In genomic region chr11:44546250-44546649, GRCm38 (mm10) we compare ENCODE assay signal across 12 mouse cellular contexts. TPM values are rescaled to one million over a fixed set of nuclear protein-coding genes. Genes with fewer than 3 reads are reported as not detected.
DNase-seq lines count a peak whose midpoint lies in the region; ATAC-seq and TF ChIP-seq lines count a peak whose summit lies in the region.
"Had no signal": no experiment of that assay in that cellular context is flagged by ENCODE, and none has a peak within 500 bp of the region (broad histone marks: within the 10 kb centered on the region; RNA-seq: fewer than 3 reads in every experiment).

No protein-coding gene starts in this region.

- no peak overlapping the region for H3K4me2 ChIP-seq in forebrain, embryonic 15.5 days (replicated peaks)
- H3K4me2 ChIP-seq: limb, embryonic 13.5 days; midbrain, embryonic 11.5 days had no signal

- H3K4me3 ChIP-seq in spleen, adult 2 months (ENCODE audit: extremely low read depth, insufficient read depth, insufficient read length) = peak overlapping the region; percentile 45; the same call in 1 of the 2 replicates
- H3K4me3 ChIP-seq in forebrain, embryonic 15.5 days = no peak overlapping the region
- H3K4me3 ChIP-seq: limb, embryonic 13.5 days had no signal

- H3K4me1 ChIP-seq in spleen, adult 2 months (ENCODE audit: control insufficient read depth, insufficient read depth, insufficient read length) = peaks cover 22% of the 10 kb centered on the region; the same call in 1 of the 2 replicates
- no peaks in the 10 kb centered on the region for H3K4me1 ChIP-seq in forebrain, embryonic 15.5 days
- H3K4me1 ChIP-seq: limb, embryonic 13.5 days had no signal

- H3K9me3 ChIP-seq in forebrain, embryonic 15.5 days = no peaks in the 10 kb centered on the region
- H3K9me3 ChIP-seq: limb, embryonic 13.5 days had no signal

- 7% methylated on average over 8 of the region's 8 CpGs for WGBS in spleen, adult 2 months
- 85% methylated on average over 8 of the region's 8 CpGs for whole genome bisulfite sequencing in forebrain, embryonic 15.5 days

- no peak for TF ChIP-seq CTCF in spleen, adult 2 months (IDR thresholded peaks at IDR 0.05; ENCODE audit: extremely low read depth, insufficient read depth, insufficient read length, insufficient replicate concordance)

- no peak for TF ChIP-seq POLR2A in spleen, adult 2 months (IDR thresholded peaks at IDR 0.05; ENCODE audit: low read depth, low read length)

- H3K36me3 ChIP-seq in spleen, adult 2 months (ENCODE audit: control insufficient read depth, insufficient read depth, low read length) = peaks cover 33% of the 10 kb centered on the region
- peaks cover 31% of the 10 kb centered on the region for H3K36me3 ChIP-seq in forebrain, embryonic 15.5 days

- H3K27me3 ChIP-seq in spleen, adult 2 months (ENCODE audit: control insufficient read depth, insufficient read depth, low read length) = no peaks in the 10 kb centered on the region
- no peaks in the 10 kb centered on the region for H3K27me3 ChIP-seq in forebrain, embryonic 15.5 days
- H3K27me3 ChIP-seq: limb, embryonic 13.5 days; Patski had no signal

- H3K27ac ChIP-seq in spleen, adult 2 months (ENCODE audit: insufficient read depth, low read length) = peak overlapping the region; percentile 92
- H3K27ac ChIP-seq in forebrain, embryonic 15.5 days (replicated peaks) = no peak overlapping the region
- H3K27ac ChIP-seq: hindbrain, postnatal 0 days; limb, embryonic 13.5 days had no signal

- peak; percentile 97 for DNase-seq in heart, adult 11 months
- DNase-seq in heart, postnatal 4 days = no peak
- peak in 1 of 2 experiments; percentile 42 for DNase-seq in spleen, adult 2 months (ENCODE audit: low read depth in 1 of 2, low spot score in 2 of 2)
- DNase-seq in spleen, postnatal 4 days (ENCODE audit: low spot score in 2 of 2) = no peak
- peak; percentile 27 to 32 for DNase-seq in heart, postnatal 14 days
- DNase-seq in testis, postnatal 10 days (ENCODE audit: low spot score) = no peak

- H3K9ac ChIP-seq in forebrain, embryonic 15.5 days (replicated peaks) = no peak overlapping the region
- H3K9ac ChIP-seq: limb, embryonic 13.5 days had no signal

- ATAC-seq in monocyte, adult 5-6 weeks (replicated peaks; ENCODE audit: insufficient number of reproducible peaks, low FRiP score, low TSS enrichment, poor library complexity, severe bottlenecking) = peak; percentile 45; the same call in 1 of the 2 replicates
- no peak for ATAC-seq in forebrain, embryonic 15.5 days (replicated peaks)
- ATAC-seq: hindbrain, postnatal 0 days; Patski had no signal

- intact Hi-C loops in heart, postnatal 14 days (cut with DNase I) = no loop called here

RNA-seq across cellular contexts. Expression of gene Rnf145, which starts 27.5 kb away (rescaled TPM):
- 10 to 100 TPM; 30.0 TPM for total RNA-seq in heart, postnatal 4 days (2021)
- 65.5 and 191 TPM in 2 replicates for polyA plus RNA-seq in spleen, adult 2 months (2012; rRNA removed)
- total RNA-seq in heart, postnatal 14 days (2021) = 10 to 100 TPM; 21.8 to 28.8 TPM
- 56.7 to 93.5 TPM (median 62.8 TPM) in 3 replicates for total RNA-seq in monocyte, adult 5-6 weeks (2017)
- 96.6 and 99.2 TPM in 2 replicates for polyA plus RNA-seq in forebrain, embryonic 15.5 days (2015; fragmentation: Nextera tagmentation; extraction: Ambion mirVana)

Comparison
In these comparisons a context has a peak if more than half of its experiments do, and no peak if none do; other contexts are left out.
1. DNase-seq: peak in heart, adult 11 months (single experiment) and heart, postnatal 14 days (2 of 2); none in heart, postnatal 4 days (single experiment), spleen, postnatal 4 days (0 of 2) and testis, postnatal 10 days (single experiment).